Mouse (Mus musculus) 3T3-L1 (cell line): ENCODE data around the gene Camkk1.

ENCODE experiments used
- DNase-seq: peaks from one replicate; pipeline ENCODE4 v3.0.0-alpha.2; 2015; ENCODE audit warnings: low read depth, low spot score

Camkk1 gene

GRCm38 (mm10) chr11:73018471-73019146 is at the start of gene Camkk1:
Gene Camkk1 (plus strand): TSS chr11:73019008.
- DNase-seq = peak; percentile 89

- peak; percentile 40 for DNase-seq
These were observed 43.8 kb upstream of the Camkk1 start for GRCm38 (mm10) chr11:72974995-72975503.

GRCm38 (mm10) chr11:72982516-72982915 is 36.3 kb upstream of the Camkk1 start:
- no peak for DNase-seq

GRCm38 (mm10) chr11:72983283-72983682 is 35.5 kb upstream of the Camkk1 start:
- DNase-seq = no peak

- DNase-seq = no peak
These were observed 32.1 kb upstream of the Camkk1 start for GRCm38 (mm10) chr11:72986745-72987144.

GRCm38 (mm10) chr11:72987234-72987633 is 31.6 kb upstream of the Camkk1 start:
- DNase-seq = no peak

GRCm38 (mm10) chr11:72987807-72988206 is 31.0 kb upstream of the Camkk1 start:
- no peak for DNase-seq

GRCm38 (mm10) chr11:72989044-72989443 is 29.8 kb upstream of the Camkk1 start:
- DNase-seq = no peak

GRCm38 (mm10) chr11:72990688-72991087 is 28.1 kb upstream of the Camkk1 start:
- DNase-seq = no peak

GRCm38 (mm10) chr11:72991961-72992360 is 26.8 kb upstream of the Camkk1 start:
- no peak for DNase-seq

- no peak for DNase-seq
These were observed 22.5 kb upstream of the Camkk1 start for GRCm38 (mm10) chr11:72996346-72996745.

GRCm38 (mm10) chr11:72996781-72997180 is 22.0 kb upstream of the Camkk1 start:
- no peak for DNase-seq

- no peak for DNase-seq
These were observed 21.1 kb upstream of the Camkk1 start for GRCm38 (mm10) chr11:72997529-72998326.

GRCm38 (mm10) chr11:72998771-72999170 is 20.0 kb upstream of the Camkk1 start, which contains the start of gene P2rx1:
Gene P2rx1 (plus strand): TSS chr11:72999103.
- no peak for DNase-seq

- DNase-seq = peak; percentile 79
These were observed 17.8 kb upstream of the Camkk1 start for GRCm38 (mm10) chr11:73001029-73001428.

- peak; percentile 93 for DNase-seq
These were observed 12.4 kb upstream of the Camkk1 start for GRCm38 (mm10) chr11:73006377-73006776.

- no peak for DNase-seq
These were observed 11.7 kb upstream of the Camkk1 start for GRCm38 (mm10) chr11:73007113-73007512.

- peak; percentile 79 for DNase-seq
These were observed 10.9 kb upstream of the Camkk1 start for GRCm38 (mm10) chr11:73007698-73008481.

- DNase-seq = no peak
These were observed 10.0 kb upstream of the Camkk1 start for GRCm38 (mm10) chr11:73008826-73009225.

GRCm38 (mm10) chr11:73009531-73010274 is 9.1 kb upstream of the Camkk1 start:
- DNase-seq = no peak

- DNase-seq = no peak
These were observed 4.8 kb upstream of the Camkk1 start for GRCm38 (mm10) chr11:73013981-73014380.
